Mouse (Mus musculus): ENCODE results near the gene Rngtt.

GRCm38 (mm10) chr4:33497657-33498056 is 187.5 kb downstream of the Rngtt start:
- no peak for TF ChIP-seq GATA1 (IDR thresholded peaks at IDR 0.05; ENCODE audit: low read depth, low read length)
- TF ChIP-seq ZC3H11A (IDR thresholded peaks at IDR 0.05; ENCODE audit: low read depth, low read length), result no peak
- TF ChIP-seq EP300 (IDR thresholded peaks at IDR 0.05; ENCODE audit: low read depth in 1 of 2, low read length in 2 of 2), result no peak
- no peak for TF ChIP-seq CTCF (IDR thresholded peaks at IDR 0.05 in 2 of 3, conservative IDR thresholded peaks at IDR 0.05 in 1 of 3; ENCODE audit: control insufficient read depth in 1 of 3, insufficient read depth in 1 of 3, low read depth in 2 of 3, low read length in 3 of 3, poor library complexity in 1 of 3, severe bottlenecking in 1 of 3)
